Mouse (Mus musculus) CD4-positive helper T cell, adult 2 months (primary cell): ENCODE results near the gene Prickle4.

Experiments used
- DNase-seq: peaks from one replicate; pipeline ENCODE4 v3.0.0-alpha.2; 2012; ENCODE audit warnings: low read depth, missing footprints, low spot score

Prickle4 gene

GRCm38 (mm10) chr17:47694503-47695336 lies at the start of gene Prickle4:
Gene Prickle4, minus strand, starts transcription at chr17:47694736.
- DNase-seq = peak; percentile 93

DNA sequence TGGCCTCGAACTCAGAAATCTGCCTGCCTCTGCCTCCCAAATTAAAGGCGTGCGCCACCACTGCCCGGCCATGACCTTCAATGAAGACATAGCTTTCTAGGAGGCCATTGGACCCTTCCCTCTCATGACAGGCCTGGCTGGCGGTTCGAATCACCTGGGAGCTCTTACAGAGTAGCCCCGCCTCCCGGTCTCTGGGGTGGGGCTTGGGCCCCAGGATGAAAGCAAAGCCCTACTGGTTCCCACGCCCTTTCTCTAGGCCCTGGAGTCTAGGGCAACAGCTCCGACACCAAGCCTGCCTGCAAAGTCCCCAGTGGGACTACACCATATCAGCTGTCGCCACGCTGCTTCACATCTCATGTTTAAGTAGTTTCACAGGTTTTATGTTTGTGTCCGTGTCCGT lies 49.5 kb upstream of the Prickle4 start:
- DNase-seq = no peak

DNA sequence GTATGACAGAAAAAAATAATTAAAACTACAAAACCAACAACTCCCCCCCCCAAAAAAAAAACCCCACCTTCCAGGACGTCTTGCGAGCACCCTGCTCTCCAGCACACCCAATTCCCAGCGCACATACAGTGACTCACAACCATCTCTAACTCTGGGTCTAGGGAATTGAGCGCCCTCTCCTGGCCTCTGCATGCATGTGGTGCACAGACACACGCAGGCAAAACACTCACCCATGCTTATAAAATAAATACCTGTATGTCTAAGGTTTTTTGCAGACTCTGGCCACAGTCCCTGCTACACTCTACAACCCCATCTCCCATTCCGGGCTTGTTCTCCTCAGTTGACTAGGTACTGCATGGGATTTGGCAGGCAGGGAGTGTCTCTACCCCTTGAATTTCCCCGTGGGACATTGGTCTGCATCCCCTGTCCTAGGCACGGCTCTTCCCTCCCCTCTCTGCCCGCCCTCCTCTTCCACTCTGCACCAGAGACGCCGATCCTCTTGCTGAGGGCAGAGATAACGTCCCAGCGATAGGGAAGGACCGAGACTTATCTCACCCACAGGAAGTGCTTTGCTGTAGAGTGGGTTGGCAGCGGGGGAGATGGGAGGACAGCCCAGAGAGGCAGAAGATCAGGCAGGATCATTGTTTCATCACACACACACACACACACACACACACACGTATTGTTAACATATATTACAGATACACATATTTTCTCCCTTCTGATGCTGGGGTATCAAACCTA lies 48.6 kb upstream of the Prickle4 start:
- DNase-seq = peak; percentile 47

DNA sequence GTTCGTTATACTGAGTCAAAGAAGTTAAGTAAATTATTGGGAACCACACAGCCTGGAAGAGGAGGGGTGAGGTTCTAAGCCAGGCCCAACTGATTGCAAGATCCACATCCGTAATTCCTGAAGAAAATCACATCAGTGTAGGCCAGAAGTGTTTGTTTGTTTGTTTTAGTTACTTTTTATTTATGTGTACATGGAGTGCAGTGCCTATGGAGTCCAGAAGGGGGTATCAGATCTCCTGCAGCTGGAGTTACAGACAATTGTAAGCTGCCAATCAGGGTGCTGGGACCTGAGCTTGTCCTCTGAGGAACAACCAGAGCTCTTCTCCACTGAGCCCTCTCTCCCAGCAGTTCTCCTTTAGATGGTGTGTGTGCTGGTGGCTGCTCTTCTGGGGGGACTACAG lies 45.6 kb upstream of the Prickle4 start:
- DNase-seq = peak; percentile 33

GRCm38 (mm10) chr17:47738879-47739798 lies 44.6 kb upstream of the Prickle4 start:
- peak; percentile 82 for DNase-seq

DNA sequence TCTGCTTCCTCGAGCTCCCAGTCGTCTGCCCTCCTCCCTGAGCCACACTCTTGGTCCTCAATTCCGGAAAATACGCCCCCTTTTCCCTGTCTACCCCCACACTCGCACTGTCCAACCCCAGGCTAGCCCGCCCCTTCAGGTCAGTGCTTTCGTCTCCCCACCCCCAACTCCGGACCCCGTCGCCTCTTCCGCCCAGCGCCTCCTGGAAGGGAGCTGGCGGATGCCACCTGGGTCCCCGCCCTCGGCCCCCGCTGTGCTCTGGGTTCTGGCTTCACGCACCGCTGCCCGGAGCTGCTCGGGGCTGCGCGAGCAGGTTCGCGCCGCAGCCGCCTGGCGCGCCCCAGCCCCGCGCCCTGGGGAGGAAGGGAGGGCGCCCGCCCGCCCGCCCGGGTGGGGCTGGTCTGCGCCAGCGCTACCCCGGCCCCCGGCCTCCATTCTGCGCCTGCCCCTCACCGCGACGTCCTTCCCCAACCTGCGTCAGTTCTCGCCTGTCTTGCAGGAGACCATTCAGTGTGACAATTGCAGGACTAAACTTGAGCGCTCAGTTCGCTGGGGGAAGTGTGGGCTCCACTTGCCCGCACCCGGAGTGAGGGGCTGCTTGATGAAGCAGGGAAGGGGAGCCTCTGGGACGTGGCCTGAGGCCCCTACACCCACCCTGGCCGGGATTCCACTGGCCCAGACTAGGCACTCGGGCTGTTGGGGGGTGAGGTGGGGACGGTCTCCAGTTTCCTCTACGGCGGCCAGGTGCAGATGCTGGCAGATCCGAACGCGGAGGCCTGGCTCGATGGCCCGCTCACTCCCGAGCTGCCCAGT lies 43.7 kb upstream of the Prickle4 start:
- DNase-seq = peak; percentile 72

- DNase-seq = peak; percentile 80
These were observed 42.9 kb upstream of the Prickle4 start for GRCm38 (mm10) chr17:47737271-47738065.

GRCm38 (mm10) chr17:47736856-47737255 lies 42.3 kb upstream of the Prickle4 start, which contains the start of gene Tfeb:
Gene Tfeb, plus strand, starts transcription at chr17:47737030.
- DNase-seq = peak; percentile 94

- DNase-seq = no peak
These were observed 41.1 kb upstream of the Prickle4 start for GRCm38 (mm10) chr17:47735553-47736100.

GRCm38 (mm10) chr17:47730633-47731575 lies 36.4 kb upstream of the Prickle4 start:
- no peak for DNase-seq

DNA sequence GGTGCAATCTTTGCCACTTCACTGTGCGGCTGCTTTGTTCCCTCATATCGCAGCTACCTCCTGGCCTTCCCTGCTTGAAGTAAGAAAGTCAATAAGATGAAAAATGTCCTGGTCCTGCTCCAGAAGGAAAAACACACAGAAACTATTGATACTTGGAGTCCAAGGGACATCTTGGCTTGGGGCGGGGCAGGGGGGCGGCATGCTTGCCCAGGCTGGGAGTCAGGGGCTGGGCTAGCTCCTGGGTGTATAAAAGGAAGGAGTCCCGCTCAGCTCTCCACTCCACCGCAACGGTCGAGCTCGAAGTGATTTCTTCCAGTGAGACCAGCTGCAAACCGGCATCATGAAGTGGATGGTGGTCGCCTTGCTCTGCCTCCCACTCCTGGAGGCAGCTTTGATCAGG lies 32.0 kb upstream of the Prickle4 start, which contains the start of gene Pgc:
Gene Pgc, plus strand, starts transcription at position 277 of the 400 bp plus-strand sequence.
- no peak for DNase-seq

DNA sequence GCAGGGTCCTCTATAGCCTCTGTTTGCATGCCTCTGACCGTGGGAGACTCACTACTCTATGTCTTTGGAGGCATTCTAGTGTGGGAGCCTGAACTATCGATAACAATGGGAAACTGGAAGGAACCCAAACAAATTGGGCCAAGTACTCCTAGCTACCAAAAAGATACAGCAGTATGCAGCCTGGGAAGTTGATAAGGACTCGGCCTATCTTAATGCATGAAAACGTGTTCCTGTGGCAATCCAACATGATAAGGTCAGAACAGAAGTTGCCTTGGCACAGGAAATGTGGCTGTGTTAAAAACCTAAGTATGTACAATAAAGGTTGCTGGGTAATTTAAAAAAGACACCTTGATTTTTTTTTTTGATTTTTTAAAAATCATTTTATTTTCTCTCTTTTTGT lies 26.6 kb upstream of the Prickle4 start:
- DNase-seq = no peak

DNA sequence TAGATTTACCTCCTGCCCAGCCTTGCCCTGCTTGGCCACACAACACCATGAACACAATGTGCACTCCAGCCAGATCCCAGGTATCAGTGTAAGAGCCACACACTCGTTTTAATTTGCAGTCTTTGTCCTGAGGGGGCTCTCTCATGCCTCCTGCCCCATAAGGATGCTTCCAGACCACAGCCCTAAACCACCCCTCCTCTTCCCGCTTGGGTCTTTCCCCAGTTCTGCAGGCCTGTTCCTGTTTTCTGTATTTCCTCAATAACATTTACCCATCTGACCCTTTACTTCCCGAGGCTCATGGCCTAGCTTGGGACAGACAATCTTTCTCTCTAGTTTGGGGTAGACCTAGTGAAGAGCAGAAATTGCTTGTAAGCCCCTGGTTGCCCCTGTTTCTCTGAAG lies 20.5 kb upstream of the Prickle4 start:
- no peak for DNase-seq

DNA sequence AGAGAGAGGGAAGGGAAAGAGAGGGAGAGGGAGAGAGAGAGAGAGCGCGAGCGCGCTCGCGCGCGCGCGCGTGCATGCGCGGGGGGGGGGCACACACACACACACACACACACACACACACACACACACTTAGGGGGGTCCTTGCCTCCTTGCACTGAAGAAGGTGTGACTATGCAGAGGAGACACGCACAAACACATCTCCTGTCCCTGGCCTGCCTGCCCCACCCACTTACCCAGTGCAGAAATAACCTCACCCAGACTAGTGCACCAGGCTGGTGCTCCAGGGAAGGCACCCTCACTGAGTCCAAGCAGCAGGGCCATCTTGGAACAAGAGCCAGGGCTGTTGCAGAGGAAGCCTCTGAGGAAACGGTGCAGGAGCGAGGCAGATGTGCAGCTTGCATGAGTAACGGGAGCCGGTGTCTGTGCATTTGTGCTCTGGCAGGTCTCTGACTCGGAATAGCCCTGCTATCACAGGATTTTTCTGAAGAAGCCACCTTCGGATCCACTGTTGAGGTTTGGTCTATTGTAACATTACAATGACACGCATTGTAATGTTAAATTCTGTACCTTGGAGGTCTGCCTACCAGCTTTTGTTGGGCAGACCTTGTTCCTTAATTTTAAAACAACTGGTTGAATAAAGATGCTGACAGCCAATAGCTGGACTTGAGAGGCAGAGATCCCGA lies 18.5 kb upstream of the Prickle4 start:
- DNase-seq = no peak

DNA sequence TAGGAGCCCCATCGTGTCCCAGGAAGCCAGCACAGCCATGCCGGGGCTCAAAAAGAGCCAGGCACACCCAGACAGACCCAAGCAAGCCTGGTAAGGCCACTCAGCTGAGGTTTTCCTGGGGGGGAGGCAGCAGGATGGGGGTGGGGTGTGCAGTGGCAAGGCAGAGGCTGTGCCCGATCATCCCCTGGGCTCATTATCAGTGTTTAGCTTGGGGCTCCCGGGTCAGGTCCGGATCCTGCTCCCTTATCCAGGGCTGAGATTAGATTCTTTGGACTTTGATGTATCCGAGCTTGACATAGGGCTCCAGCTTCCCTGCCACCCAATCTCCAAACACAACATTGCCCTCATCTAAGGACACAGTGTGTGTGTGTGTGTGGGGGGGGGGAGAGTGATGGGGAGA lies 17.3 kb upstream of the Prickle4 start:
- DNase-seq = no peak

GRCm38 (mm10) chr17:47710036-47710435 lies 15.5 kb upstream of the Prickle4 start:
- no peak for DNase-seq

- no peak for DNase-seq
These were observed 14.4 kb upstream of the Prickle4 start for GRCm38 (mm10) chr17:47708972-47709371.

- DNase-seq = no peak
These were observed 13.4 kb upstream of the Prickle4 start for GRCm38 (mm10) chr17:47707961-47708360.
